27 mouse cellular contexts compared by ENCODE assay signal in the genomic region with DNA sequence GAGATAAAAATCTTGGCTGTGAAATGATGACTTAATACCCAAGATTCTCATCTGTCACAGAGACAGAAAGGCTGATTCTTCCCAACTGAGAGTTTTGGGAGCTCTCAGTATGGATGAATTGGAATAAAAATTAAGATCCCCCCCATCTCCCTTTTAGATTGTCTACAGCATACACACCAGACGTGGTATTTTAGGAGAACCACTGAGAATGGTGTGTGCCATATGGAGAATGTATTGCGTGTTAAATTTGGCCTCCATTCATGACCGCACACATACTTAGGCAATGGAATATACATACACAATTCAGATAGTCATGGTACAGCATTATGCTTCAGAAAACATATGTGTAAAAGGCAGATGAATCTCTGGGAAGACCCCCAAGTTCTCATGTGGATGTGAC. TPM values are rescaled to one million over a fixed set of nuclear protein-coding genes. Genes with fewer than 3 reads are reported as not detected.
DNase-seq lines count a peak whose midpoint lies in the region; ATAC-seq lines count a peak whose summit lies in the region.
"Had no signal": no experiment of that assay in that cellular context is flagged by ENCODE, and none has a peak within 500 bp of the region (broad histone marks: within the 10 kb centered on the region; RNA-seq: fewer than 3 reads in every experiment).

No protein-coding gene starts in this region.

- H3K27ac ChIP-seq in forebrain, embryonic 14.5 days (ENCODE audit: low read depth, low read length): no peak overlapping the region
- no peak overlapping the region for H3K27ac ChIP-seq in forebrain, embryonic 10.5 days
- H3K27ac ChIP-seq in heart, embryonic 11.5 days (ENCODE audit: low read depth, low read length): no peak overlapping the region
- H3K27ac ChIP-seq: embryonic facial prominence, embryonic 12.5 days; embryonic facial prominence, embryonic 15.5 days; heart, embryonic 13.5 days; hindbrain, embryonic 12.5 days; hindbrain, embryonic 15.5 days; intestine, embryonic 15.5 days; kidney, embryonic 15.5 days had no signal

- intact Hi-C loops in heart, postnatal 36 days (cut with DNase I): no loop called here

- H3K4me3 ChIP-seq in forebrain, embryonic 14.5 days (ENCODE audit: low read depth, low read length): no peak overlapping the region
- no peak overlapping the region for H3K4me3 ChIP-seq in forebrain, embryonic 10.5 days
- no peak overlapping the region for H3K4me3 ChIP-seq in heart, embryonic 11.5 days (ENCODE audit: low read depth, low read length)
- H3K4me3 ChIP-seq: embryonic facial prominence, embryonic 12.5 days; embryonic facial prominence, embryonic 15.5 days; heart, embryonic 13.5 days; hindbrain, embryonic 12.5 days; hindbrain, embryonic 15.5 days; intestine, embryonic 15.5 days; kidney, embryonic 15.5 days had no signal

- H3K36me3 ChIP-seq in forebrain, embryonic 14.5 days (ENCODE audit: control insufficient read depth, insufficient read depth, low read length): no peaks in the 10 kb centered on the region
- H3K36me3 ChIP-seq in forebrain, embryonic 10.5 days (replicated peaks): no peaks in the 10 kb centered on the region
- no peaks in the 10 kb centered on the region for H3K36me3 ChIP-seq in heart, embryonic 11.5 days (ENCODE audit: control insufficient read depth, insufficient read depth, low read length)
- H3K36me3 ChIP-seq: embryonic facial prominence, embryonic 12.5 days; embryonic facial prominence, embryonic 15.5 days; G1E; heart, embryonic 13.5 days; hindbrain, embryonic 12.5 days; hindbrain, embryonic 15.5 days; intestine, embryonic 15.5 days; kidney, embryonic 15.5 days had no signal

- no peaks in the 10 kb centered on the region for H3K9me3 ChIP-seq in forebrain, embryonic 14.5 days (replicated peaks; ENCODE audit: control insufficient read depth, low read length)
- H3K9me3 ChIP-seq in forebrain, embryonic 10.5 days: no peaks in the 10 kb centered on the region
- no peaks in the 10 kb centered on the region for H3K9me3 ChIP-seq in heart, embryonic 11.5 days (replicated peaks; ENCODE audit: control insufficient read depth, low read length)
- H3K9me3 ChIP-seq: embryonic facial prominence, embryonic 12.5 days; embryonic facial prominence, embryonic 15.5 days; heart, embryonic 13.5 days; hindbrain, embryonic 12.5 days; hindbrain, embryonic 15.5 days; intestine, embryonic 15.5 days; kidney, embryonic 15.5 days had no signal

- peak; percentile 46; the same call in 1 of the 2 replicates for ATAC-seq in forebrain, embryonic 14.5 days
- no peak for ATAC-seq in heart, embryonic 11.5 days (replicated peaks; ENCODE audit: insufficient number of reproducible peaks, low FRiP score, low TSS enrichment)
- ATAC-seq: intestine, embryonic 15.5 days; Patski had no signal

- WGBS in forebrain, embryonic 14.5 days: 78% methylated on average over 3 of the region's 3 CpGs
- 94% methylated on average over 3 of the region's 3 CpGs for WGBS in forebrain, embryonic 10.5 days
- 84% methylated on average over 3 of the region's 3 CpGs for WGBS in heart, embryonic 11.5 days (ENCODE audit: insufficient replicate concordance)

- H3K4me1 ChIP-seq in forebrain, embryonic 14.5 days (ENCODE audit: control insufficient read depth, insufficient read depth, low read length): no peaks in the 10 kb centered on the region
- peaks cover 4% of the 10 kb centered on the region; the same call in 1 of the 2 replicates for H3K4me1 ChIP-seq in forebrain, embryonic 10.5 days
- no peaks in the 10 kb centered on the region for H3K4me1 ChIP-seq in heart, embryonic 11.5 days (ENCODE audit: control insufficient read depth, insufficient read depth, low read length)
- H3K4me1 ChIP-seq: embryonic facial prominence, embryonic 12.5 days; heart, embryonic 13.5 days; hindbrain, embryonic 12.5 days; hindbrain, embryonic 15.5 days; intestine, embryonic 15.5 days had no signal

- no peaks in the 10 kb centered on the region for H3K27me3 ChIP-seq in forebrain, embryonic 14.5 days (replicated peaks; ENCODE audit: control insufficient read depth, insufficient read depth, low read length)
- no peaks in the 10 kb centered on the region for H3K27me3 ChIP-seq in forebrain, embryonic 10.5 days (ENCODE audit: poor library complexity, severe bottlenecking)
- H3K27me3 ChIP-seq in heart, embryonic 11.5 days (ENCODE audit: control insufficient read depth, insufficient read depth, low read length): no peaks in the 10 kb centered on the region
- H3K27me3 ChIP-seq: CH12.LX; embryonic facial prominence, embryonic 12.5 days; embryonic facial prominence, embryonic 15.5 days; heart, embryonic 13.5 days; hindbrain, embryonic 12.5 days; hindbrain, embryonic 15.5 days; intestine, embryonic 15.5 days; kidney, embryonic 15.5 days; Patski had no signal

- no peak overlapping the region for H3K9ac ChIP-seq in forebrain, embryonic 14.5 days (ENCODE audit: low read length)
- H3K9ac ChIP-seq in heart, embryonic 11.5 days (ENCODE audit: low read depth, low read length): no peak overlapping the region
- H3K9ac ChIP-seq: embryonic facial prominence, embryonic 12.5 days; embryonic facial prominence, embryonic 15.5 days; heart, embryonic 13.5 days; hindbrain, embryonic 12.5 days; hindbrain, embryonic 15.5 days; intestine, embryonic 15.5 days; kidney, embryonic 15.5 days had no signal

- no peak overlapping the region for H3K4me2 ChIP-seq in forebrain, embryonic 14.5 days (ENCODE audit: low read length)
- no peak overlapping the region for H3K4me2 ChIP-seq in heart, embryonic 11.5 days
- H3K4me2 ChIP-seq: embryonic facial prominence, embryonic 12.5 days; embryonic facial prominence, embryonic 15.5 days; heart, embryonic 13.5 days; hindbrain, embryonic 12.5 days; hindbrain, embryonic 15.5 days; intestine, embryonic 15.5 days; kidney, embryonic 15.5 days had no signal

- DNase-seq in forebrain, embryonic 14.5 days (ENCODE audit: low spot score): peak; percentile 23
- DNase-seq in forebrain, embryonic 10.5 days (ENCODE audit: extremely low spot score, low spot score): no peak
- DNase-seq in brain, adult 2 months (ENCODE audit: low read depth, low spot score): peak; percentile 32
- DNase-seq in brain, embryonic 18.5 days (ENCODE audit: low read depth, low spot score): peak; percentile 37
- DNase-seq in heart, postnatal 36 days: no peak
- DNase-seq: adrenal gland, postnatal 10 days; adrenal gland, postnatal 36 days; B cell, adult 2 months; cerebellum, adult 2 months; cerebellum, adult 9-11 months; cerebellum, postnatal 25 days; gastrocnemius, postnatal 25 days; heart, adult 18-20 months; heart, postnatal 14 days; kidney, adult 11 months; kidney, adult 8-10 months had no signal

RNA-seq across cellular contexts. Expression of a gene that starts 40.6 kb away (rescaled TPM):
- polyA plus RNA-seq in forebrain, embryonic 14.5 days (2014; fragmentation: Nextera tagmentation; extraction: Ambion mirVana): 38.4 TPM in 2 replicates
- polyA plus RNA-seq in forebrain, embryonic 10.5 days (2016; fragmentation: Nextera tagmentation; extraction: Ambion mirVana): 16.3 and 18.5 TPM in 2 replicates
- total RNA-seq in heart, postnatal 36 days (2021): 10 to 100 TPM; 16.7 to 21.5 TPM
- polyA plus RNA-seq in heart, embryonic 11.5 days (2014; fragmentation: Nextera tagmentation; extraction: Ambion mirVana): 22.4 and 22.5 TPM in 2 replicates

RNA-seq across cellular contexts. Expression of a gene that starts 40.8 kb away (rescaled TPM):
- 2.4 and 3.8 TPM in 2 replicates for polyA plus RNA-seq in forebrain, embryonic 14.5 days (2014; fragmentation: Nextera tagmentation; extraction: Ambion mirVana)
- 5.0 and 6.0 TPM in 2 replicates for polyA plus RNA-seq in forebrain, embryonic 10.5 days (2016; fragmentation: Nextera tagmentation; extraction: Ambion mirVana)
- total RNA-seq in heart, postnatal 36 days (2021): 1 to 10 TPM; 2.7 to 2.9 TPM
- 2.6 and 3.3 TPM in 2 replicates for polyA plus RNA-seq in heart, embryonic 11.5 days (2014; fragmentation: Nextera tagmentation; extraction: Ambion mirVana)

Comparison
In these comparisons a context has a peak if more than half of its experiments do, and no peak if none do; other contexts are left out.
1. DNase-seq: peak in forebrain, embryonic 14.5 days (single experiment), brain, adult 2 months (single experiment) and brain, embryonic 18.5 days (single experiment); none in forebrain, embryonic 10.5 days (single experiment) and heart, postnatal 36 days (0 of 2).